Mouse (Mus musculus) urinary bladder, postnatal 4 days (tissue): Measurements from ENCODE around the gene Ldb2.

Experiments
- DNase-seq, 2 experiments: peaks; one replicate each; pipeline ENCODE4 v3.0.0; 2021 to 2022; ENCODE audit warnings: low spot score in 2 of 2

The Ldb2 gene

DNA sequence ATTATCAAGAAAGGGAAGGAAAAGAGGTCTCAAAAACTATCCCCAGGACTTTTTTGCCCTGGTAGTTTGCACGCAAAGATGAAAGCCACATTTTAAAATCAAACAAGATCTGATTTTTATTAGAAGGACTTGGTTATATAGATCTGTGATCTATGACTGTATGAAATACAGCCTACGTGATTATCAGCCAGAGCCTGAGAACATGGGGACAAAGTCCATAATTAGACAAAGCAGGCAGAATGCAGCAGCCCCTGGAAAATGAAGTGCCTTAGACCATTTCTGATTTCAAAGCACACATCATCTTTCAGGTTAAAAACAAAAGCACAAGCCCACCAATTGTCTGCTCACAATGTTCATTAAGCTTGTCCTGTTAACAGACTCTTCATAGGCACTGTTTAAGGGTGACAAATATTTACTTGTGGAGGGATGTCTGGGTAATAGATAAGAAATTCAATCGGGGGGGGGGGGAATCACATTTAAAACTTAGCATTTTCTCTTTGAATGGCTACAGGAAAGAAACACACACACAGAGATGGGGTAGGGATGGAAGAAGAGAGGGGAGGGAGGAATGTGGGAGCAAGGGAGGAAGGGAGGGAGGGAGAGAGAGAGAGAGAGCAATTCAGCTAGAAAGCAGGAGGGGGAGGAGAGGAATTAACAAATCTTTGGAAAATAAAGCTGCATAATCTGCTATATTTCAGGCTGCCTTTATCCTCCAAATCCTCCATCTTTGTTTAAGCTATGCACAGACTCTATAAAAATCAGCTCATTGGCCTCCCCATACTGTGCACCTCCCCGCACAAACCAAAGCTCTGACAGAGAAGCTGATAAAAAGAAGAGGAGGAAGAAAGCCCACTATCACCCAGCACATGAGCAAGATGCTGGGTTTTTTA, 153.3 kb downstream of the Ldb2 start:
- DNase-seq, result no peak

DNA sequence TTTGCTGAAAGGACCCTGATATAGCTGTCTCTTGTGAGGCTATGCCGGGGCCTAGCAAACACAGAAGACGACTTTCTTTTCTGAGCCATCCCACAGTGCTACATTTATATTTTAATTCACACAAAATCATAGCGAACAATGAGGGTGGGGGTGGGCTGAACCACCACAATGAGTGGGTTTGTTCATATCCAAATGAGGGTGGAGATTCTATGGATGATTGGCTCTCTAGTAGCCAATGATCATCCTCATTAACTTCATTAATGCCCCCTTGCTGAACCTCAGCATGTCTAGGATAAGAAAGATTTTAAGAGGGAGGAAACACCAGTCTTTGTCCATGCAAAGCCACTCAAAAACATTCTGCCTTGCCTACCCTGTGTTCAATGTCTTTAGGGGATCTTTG, 156.4 kb downstream of the Ldb2 start:
- no peak for DNase-seq

DNA sequence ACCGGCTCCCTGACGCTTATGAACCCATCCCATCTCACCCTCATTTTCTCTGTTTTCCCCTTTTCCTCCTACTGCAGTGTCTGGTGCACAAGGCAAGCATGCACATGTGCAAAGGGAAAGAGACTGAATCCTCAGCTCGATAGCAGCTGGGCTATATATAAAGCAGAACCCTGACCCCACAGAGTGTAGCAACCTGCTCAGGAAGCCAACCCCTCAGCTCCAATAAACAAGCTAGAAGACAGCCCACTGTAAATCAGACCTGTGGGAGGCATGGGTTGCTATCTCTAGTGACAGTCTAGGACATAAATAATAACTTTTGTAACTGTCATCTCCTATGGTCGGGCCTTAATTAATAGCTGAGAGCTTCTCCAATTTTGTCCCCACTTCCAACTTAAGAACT, 158.4 kb downstream of the Ldb2 start:
- DNase-seq, result no peak

DNA sequence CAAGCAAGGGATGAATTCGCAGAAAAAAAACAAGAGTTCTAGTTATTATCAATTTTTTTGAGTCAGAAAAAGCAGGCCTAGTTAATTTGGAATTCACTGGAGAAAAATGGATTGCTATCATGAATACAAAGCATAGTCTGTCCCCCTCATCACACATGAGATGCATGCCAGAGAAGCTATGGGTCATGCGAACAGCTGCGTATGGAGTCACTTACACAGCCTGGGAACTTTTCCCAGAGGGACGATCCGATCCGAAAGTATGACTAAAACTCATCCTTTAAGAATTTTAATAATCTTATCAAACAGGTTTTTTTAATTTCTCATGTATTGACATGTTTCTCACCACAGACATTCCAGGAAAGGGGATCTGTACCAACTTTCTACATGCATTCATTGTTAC, 163.9 kb downstream of the Ldb2 start:
- no peak for DNase-seq

DNA sequence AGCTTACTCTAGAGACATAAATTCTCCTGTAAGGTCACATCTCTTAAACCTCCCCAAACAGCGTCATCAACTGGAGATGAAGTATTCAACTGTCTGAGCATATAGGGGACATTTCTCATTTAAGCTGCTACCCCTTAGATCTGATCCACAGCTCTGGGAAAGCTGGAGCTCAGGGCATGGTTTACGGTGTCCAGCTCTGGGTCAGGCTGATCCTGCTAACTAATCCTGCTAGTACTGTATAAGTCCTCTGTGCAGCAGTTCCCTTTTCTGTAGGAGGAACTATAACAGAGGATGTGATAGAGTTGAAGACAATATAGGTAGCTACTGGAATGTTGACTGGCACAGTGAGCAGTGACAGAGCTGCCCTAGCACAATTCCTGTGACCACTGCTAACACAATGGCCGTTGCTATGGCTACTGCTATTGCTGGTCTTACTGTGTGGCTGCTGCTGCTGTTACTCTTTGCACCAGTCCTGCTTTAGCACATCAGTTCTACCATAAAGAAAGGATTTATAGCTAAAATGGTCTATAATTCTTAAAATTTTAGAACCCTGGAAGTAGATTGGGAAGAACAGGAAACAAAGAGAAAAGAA, 170.3 kb downstream of the Ldb2 start:
- DNase-seq, result no peak

DNA sequence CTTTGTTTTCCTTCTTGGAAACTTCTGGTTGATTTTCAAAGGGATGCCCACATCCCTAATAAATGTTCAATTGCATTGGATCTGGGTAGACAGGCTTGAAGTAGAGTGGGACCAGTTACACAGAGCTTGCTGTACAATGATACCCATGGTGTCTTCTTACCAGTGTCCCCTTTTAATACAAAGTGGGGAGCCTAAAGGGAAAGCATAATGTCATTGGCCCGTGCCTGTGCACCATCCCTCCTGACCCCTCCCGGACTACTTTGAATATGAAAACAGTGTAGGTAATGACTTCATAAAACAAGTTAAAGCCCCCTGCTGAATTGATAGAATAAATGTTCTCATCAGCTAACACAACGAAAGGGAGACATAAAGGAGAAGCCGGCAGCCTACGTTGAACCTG, 172.0 kb downstream of the Ldb2 start:
- DNase-seq, result no peak

DNA sequence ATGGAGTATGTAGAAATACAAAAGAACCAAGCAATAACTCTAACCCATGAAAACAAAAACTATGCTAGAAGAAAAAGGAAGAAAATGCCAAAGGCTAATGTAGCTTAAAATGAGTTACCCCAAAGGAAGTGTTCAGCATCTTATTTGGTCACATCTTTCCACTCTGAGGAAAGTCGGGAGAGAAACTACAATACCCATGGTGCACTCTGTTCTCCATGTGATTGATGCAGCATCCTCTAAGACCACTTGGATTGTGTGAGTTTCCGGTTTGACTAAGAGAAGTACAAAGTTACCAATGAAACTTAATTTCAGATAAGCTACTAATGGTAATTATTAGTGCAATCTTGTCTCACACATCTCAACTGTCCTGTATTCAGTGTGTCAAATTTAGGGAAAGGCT, 172.6 kb downstream of the Ldb2 start:
- DNase-seq, result no peak

DNA sequence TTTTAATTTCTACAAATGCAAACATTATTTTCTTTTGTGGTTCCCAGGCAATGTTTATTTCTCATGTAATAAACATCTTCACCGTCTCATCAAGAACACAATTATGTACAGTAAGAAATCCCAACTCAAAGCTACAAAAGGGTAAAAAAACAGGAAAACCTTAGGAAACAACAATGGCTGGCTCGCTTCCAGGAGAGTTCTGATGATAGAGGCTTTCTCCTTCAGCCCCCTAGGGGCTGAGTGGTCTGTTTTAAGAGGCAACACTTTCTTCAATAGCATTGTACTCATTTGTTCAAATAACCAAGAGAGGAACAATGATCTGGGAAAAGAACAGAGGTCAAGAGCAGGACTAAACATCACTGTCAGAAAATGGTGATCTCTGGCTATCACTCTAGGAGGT, 173.4 kb downstream of the Ldb2 start:
- DNase-seq, result no peak

DNA sequence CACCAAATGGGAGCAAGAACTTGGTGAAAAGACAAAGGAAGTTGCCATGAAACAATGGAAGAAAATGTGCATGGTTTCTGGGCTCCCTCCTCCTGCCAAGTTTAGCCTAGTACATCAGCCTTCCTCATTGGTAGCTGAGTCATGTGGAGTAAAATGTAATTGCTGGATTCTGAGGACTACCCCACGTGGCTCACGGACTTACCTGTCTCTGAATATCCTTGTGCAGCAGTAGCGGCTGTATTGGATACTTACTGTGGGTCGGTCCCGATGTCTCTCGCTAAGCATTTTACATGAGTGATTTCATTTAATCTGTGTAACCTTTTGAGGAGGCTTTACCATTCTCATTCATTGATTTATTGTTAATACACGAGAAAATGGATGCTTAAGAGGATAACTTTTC, 183.8 kb downstream of the Ldb2 start:
- DNase-seq, result no peak

DNA sequence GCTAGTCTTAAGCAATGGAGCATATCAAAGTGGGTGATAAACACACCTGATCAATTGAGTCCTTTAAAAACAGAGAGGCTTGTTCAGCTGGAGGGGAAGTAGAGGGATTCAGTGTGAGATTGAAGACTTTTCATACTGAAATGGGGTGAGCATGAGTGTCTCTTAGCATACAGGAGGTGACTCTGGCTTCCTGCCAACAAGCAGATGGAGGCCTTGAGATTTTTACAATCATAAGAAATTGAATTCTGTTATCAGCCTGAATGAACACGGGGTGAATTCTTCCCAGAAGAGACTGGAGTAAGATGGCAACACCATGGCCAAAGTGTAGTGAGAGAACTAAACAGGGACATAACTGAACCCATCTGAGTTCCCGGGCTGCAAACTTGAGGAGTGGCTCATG, 190.6 kb downstream of the Ldb2 start:
- no peak for DNase-seq

DNA sequence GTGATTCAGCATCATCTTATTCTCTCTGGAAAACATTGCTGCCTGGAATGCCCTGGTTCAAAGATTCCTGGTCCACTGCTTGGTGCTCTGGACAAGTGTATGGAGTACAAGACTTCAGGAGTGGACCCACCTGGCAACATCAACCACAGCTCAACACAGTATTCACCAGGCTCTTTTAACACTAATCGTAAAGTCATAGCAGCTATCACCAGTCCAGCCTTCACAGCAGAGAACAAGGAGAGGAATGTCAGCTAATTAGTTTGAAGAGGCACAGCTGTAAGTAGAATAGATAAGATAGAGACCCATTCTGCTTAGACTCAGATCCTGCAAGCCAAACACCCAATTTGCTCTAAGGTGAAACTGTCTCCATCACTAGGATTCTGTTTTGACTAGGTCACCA, 198.1 kb downstream of the Ldb2 start:
- DNase-seq, result no peak

DNA sequence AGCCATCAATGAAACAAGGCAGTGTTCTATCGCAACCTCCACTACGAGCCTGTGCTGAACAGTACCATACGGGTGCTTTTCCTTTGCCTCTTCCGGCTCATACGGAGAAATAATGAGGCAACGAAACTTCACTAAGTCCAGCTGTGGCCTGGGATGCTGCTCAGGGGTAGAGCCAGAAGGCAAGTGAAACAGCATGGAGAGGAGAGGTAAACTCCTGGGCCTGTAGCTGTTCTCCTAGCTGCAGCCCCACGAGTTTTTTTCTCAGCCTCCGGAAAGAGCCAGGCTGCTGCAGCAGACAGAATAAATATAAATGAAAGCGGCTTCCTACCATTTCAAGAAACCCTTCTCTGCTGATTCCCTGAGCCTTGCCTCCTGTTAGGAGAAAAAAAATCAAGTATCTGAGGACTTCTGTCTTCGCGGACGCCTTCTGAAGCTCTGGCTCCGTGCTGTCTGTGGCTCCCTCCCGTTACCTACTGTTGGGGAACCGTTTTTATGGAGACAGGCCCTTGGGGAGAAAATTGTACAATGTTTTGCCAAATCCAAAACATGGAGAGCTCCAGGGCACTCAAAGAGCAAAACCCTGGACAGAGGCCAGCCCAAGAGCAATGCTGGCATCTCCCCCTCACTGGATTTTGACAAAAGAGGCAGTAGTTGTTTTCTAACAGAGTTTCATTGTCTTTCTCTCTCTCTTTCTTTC, 205.8 kb downstream of the Ldb2 start:
- DNase-seq, result peak in 1 of 2 experiments; percentile 21

DNA sequence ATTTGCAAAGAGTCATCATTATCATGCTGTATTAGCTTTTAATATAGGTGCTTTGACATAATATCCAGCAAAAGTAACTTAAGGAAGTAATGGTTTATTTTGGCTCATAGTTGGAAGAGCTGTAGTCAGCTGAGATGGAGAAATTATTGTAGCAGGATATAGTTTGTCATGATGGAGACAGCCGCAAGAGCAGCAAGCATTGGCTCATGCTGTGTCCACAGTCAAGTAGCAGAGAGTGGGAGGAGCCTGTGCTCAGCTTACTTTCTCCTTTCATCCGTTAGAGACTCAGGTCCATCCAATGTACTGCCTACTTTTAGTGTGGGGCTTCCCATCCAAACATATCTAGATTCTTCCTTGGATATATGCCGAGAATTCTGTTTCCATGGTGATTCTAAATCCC, 208.7 kb downstream of the Ldb2 start:
- DNase-seq, result no peak

DNA sequence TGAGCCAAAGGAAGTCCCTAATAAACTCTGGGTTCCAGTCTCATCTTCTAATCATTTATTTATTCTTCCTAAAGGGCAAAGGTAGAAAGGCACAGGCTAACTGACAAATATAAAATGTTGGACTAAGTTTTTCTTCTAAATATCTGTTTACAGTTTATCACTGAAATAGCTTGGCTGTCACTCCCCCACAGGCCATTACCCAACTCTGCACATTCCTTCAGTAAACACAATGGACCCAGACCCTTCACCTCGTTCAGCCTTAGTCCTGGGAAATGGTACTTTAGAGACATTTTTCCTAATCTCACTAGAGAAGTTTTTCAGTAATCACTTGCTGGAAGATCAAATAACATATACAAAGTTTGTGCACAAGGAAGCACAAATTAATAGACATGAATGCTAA, 210.2 kb downstream of the Ldb2 start:
- DNase-seq, result no peak

DNA sequence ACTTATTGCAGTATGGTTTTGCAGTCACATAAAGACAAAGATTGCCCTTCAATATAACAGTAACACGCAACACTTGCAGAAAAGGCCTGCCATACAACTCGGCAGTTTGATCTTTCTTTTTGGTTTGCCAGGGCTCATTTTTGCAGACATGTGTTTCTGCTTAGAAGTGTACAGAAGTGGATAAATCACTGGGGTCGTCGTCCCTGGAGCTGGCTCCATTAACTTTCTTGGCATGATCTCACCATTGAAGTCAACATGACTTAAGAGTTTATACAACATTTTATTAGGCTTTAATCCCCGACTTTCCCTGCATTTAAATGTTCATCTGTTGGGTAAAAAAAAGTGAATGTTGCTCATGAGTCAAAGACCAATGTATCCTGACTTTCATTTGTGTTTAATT, 212.9 kb downstream of the Ldb2 start:
- peak in 1 of 2 experiments; percentile 26 for DNase-seq

DNA sequence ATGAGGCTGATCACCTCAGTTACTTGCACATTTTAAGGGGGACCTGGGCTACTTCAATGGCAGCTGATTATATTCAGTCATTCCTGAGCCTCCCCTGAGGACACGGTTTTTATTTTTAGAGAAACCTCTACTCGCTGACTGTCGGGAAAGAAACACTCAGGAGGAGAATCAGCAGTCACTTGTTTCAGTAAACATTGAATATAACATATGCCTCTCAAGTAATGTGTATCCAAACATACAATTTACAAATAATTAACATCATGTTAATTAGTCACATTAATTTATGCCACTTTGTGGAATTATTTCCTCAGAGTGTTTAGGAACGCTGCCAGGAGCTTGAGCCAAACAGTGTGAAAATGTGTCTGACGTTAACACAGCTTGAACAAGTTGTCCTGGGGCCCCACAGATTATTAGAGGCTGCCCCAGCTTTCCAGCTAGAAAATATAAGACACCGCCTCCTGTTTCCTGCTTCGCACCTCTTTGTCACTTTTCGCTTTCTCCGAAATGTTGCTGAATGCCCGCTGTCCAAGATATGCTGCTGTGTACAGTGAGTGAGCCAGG, 219.5 kb downstream of the Ldb2 start:
- no peak for DNase-seq

DNA sequence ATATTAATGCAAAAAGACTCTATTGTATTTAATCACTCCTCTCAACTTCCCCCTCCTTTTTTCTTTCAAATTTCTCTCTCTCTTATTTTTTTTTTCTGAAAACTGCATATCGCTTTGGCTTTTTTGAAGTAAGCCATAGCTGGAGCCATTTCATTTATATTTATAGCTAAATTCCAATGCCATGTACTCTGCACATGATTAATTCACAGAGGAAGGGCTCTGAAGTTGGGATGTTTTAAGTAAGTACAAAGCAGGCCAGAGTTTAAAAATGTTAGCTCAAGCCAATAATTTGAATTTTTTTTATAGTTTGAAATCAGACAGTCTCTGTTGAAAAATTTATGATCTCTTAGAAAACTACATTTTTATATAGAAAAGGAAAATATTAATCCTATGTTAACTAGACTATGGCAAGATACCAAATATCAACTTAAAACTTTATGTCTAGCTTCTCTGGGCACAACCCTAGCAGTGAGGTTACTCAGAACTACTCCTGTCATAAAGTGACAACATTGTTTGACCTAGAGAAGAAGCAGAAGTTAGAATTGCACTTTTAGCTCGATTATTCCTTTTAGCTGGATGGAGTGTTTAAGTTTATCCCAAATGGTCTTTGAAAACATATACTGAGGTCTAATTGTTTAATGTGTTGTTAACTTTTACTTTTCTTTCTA, 222.7 kb downstream of the Ldb2 start:
- DNase-seq, result no peak

DNA sequence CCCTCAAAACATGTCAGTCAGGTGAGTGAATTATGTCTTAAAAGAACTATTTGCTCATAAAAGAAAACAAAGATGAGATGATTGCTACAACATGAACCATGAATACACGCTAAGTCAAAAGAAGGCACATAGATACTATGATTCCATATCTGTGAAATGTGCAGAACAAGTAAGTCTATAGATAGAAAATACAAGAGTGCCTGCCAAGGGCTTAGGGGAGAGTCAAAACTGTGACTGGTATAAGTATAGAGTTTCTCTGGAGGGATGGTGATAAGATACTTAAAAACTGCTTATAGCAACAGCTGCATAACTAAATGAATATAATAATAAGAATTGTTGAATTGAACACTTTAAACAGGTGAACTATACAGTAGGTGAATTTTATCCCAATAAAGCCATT, 224.8 kb downstream of the Ldb2 start:
- no peak for DNase-seq

DNA sequence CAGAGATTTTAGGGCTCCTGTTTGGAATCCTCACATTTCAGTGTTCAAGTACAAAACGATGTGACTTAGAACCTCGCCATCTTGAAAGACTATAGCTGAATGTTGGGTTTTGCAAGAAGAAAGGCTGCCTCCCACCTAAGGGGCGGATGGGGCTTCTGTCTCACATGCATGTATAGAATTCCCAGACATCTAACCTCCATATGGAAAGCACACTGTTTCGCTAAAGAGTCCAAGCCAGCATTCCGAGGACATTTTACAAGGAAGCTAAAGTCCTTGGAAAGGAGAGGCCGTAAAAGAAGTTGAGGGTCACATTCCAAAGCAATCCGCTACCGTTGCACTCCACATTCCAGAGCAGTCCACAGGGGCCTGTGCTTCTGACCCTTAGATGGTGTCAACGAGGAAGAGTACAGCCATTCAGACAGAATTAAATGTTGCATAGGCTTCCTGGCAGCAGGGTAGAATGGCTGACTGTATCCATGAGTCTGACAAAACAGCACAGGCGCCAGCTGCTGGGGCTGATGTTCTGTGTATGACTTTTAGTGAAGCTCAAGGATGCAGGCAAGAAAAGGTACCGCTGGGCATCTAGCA, 245.6 kb downstream of the Ldb2 start:
- DNase-seq, result peak in 1 of 2 experiments; percentile 40

DNA sequence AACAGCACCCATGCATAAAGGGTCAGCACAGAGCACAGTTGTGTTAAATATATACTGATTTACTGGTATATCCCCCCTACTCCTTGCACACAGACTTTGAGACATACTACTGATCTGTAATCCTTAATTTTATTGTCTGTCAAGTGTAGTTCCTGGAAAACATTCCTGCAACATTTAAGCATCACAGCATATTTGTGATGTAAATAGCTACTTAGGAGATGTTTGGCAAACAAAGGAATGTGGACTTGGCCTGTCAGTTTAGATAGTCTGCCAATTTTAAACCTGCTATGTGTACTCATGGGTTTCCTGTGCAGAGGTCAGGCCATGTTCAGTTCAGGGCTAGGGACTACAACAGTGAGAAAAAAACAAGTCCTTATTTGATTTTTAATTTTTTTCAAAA, 246.3 kb downstream of the Ldb2 start:
- no peak for DNase-seq

DNA sequence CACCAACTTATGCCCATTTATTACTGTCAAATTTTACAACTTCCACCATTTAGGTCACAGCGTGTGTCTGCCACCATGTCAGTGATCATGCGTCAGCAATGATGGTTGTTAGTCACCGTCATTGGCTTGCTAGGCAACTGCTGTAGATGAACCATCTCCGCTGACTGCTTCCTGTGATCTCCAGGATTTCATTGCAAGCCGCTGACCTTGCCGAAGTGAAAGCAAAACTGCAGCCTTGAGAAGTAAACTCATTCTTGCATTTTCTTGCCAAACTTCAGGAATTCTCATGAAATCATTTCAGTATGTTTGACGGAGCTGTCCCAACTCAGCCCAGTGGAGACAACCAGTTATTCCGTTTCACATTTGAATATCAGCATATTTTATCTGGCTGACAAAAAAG, 247.4 kb downstream of the Ldb2 start:
- DNase-seq, result no peak

DNA sequence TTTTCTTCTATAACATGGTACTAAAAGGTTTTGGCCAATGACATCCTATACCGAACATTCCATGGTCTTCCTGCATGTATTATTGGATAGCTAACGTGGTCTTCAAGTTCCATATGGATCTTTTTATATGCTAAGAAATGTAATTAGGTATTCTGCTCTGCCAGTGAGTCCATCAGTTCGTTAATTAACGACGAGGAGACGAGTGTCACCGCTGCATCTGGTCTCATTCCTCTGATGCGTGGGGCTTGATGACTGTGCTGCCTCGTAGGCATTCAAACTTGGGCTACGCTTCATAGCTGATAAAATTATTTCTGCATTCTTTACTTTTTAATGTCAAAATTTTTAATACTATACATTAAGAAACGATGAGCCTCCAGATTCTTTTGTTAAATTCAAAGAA, 251.0 kb downstream of the Ldb2 start:
- DNase-seq, result no peak
